25 mouse cellular contexts compared by ENCODE assay signal in the genomic region with DNA sequence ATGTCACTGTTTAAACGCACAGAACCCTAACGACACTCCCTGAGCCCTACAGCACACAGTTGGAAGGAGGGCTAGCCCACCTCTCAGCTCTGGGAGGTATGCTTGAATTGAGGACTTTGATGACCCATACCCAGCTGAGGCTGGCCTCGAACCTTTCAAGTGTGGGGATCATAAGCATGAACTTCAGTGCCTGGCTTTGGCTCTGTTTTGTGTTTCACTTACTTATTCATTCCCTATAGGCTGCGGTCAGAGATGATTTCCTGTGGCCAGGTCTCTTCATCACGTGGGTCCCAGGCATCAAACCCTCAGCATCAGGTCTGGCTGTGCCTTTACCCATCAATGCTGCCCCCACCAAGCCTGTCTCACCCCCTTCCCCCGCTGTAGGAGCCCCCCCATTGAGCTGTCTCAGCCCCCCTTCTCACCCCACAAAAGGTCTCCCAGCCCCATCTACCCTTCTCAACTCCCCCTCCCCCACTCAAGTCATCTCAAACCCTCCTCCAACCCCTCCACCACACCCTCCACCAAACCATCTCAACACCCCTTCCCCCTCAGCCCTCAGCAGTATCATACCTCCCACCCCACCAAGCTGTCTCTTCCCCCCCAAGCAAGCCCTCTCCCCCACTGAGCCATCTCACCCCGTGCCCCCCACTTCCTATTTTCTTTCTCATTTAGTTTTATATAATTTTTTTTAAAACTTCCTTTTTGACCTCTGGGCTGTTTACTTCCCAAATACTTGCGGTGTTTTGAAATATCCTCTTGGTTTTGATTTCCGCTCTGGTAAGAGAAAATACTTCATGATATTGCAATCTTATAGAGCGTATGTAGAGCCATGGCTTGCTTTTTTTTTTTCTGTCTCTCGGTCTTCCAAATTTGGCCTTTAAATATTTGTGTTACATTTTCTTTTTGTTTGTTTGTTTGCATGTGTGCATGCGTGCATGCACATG. TPM values are rescaled to one million over a fixed set of nuclear protein-coding genes. Genes with fewer than 3 reads are reported as not detected.
A peak's percentile ranks its signal among the peaks of the same experiment; 100 is the strongest.
DNase-seq lines count a peak whose midpoint lies in the region; ATAC-seq and TF ChIP-seq lines count a peak whose summit lies in the region.
"Had no signal": no experiment of that assay in that cellular context is flagged by ENCODE, and none has a peak within 500 bp of the region (broad histone marks: within the 10 kb centered on the region; RNA-seq: fewer than 3 reads in every experiment).

No protein-coding gene starts in this region.

- ATAC-seq in liver, postnatal 0 days: no peak
- peak; percentile 54 for ATAC-seq in common myeloid progenitor, adult 5-6 weeks (replicated peaks; ENCODE audit: low read depth, poor library complexity, severe bottlenecking)
- ATAC-seq in megakaryocyte, adult 5-6 weeks (ENCODE audit: poor library complexity, severe bottlenecking): peak; percentile 41
- ATAC-seq in hindbrain, embryonic 11.5 days (ENCODE audit: low FRiP score): no peak
- ATAC-seq: forebrain, postnatal 0 days had no signal

- TF ChIP-seq CTCF in liver, postnatal 0 days (IDR thresholded peaks at IDR 0.05; ENCODE audit: low read depth): no peak

- 41% methylated on average over 12 of the region's 12 CpGs for WGBS in liver, postnatal 0 days (ENCODE audit: insufficient replicate concordance)
- WGBS in hindbrain, embryonic 11.5 days: 73% methylated on average over 12 of the region's 12 CpGs

- peak overlapping the region; percentile 36 for H3K27ac ChIP-seq in liver, postnatal 0 days (ENCODE audit: low read depth)
- no peak overlapping the region for H3K27ac ChIP-seq in hindbrain, embryonic 11.5 days (ENCODE audit: low read depth, low read length)
- H3K27ac ChIP-seq: heart, adult 2 months; heart, embryonic 13.5 days; hindbrain, embryonic 13.5 days; limb, embryonic 12.5 days; liver, embryonic 14.5 days; lung, embryonic 15.5 days; neural tube, embryonic 13.5 days had no signal

- H3K9me3 ChIP-seq in liver, postnatal 0 days (ENCODE audit: low read length): no peaks in the 10 kb centered on the region
- H3K9me3 ChIP-seq in hindbrain, embryonic 11.5 days (ENCODE audit: control insufficient read depth, low read length): no peaks in the 10 kb centered on the region
- H3K9me3 ChIP-seq: heart, embryonic 13.5 days; hindbrain, embryonic 13.5 days; limb, embryonic 12.5 days; lung, embryonic 15.5 days; neural tube, embryonic 13.5 days had no signal

- DNase-seq in liver, postnatal 0 days: no peak
- DNase-seq in liver: no peak
- DNase-seq in lung, postnatal 4 days: no peak
- no peak for DNase-seq in left cerebral cortex, adult 8-10 months (ENCODE audit: low spot score in 2 of 2)
- no peak for DNase-seq in hindbrain, embryonic 11.5 days (ENCODE audit: low spot score)
- DNase-seq: cerebellum, adult 11-12 months; cerebellum, postnatal 10 days; forebrain, postnatal 0 days; heart, adult 2 months; heart, postnatal 14 days; kidney, adult 8-10 months; layer of hippocampus, postnatal 36 days; lung, postnatal 36 days; thymus, adult 18-20 months; thymus, postnatal 36 days had no signal

- no peak overlapping the region for H3K4me3 ChIP-seq in liver, postnatal 0 days (ENCODE audit: low read depth, low read length)
- no peak overlapping the region for H3K4me3 ChIP-seq in hindbrain, embryonic 11.5 days (ENCODE audit: low read depth, low read length)
- H3K4me3 ChIP-seq: heart, adult 2 months; heart, embryonic 13.5 days; hindbrain, embryonic 13.5 days; limb, embryonic 12.5 days; lung, embryonic 15.5 days; neural tube, embryonic 13.5 days had no signal

- H3K4me2 ChIP-seq in liver, postnatal 0 days (ENCODE audit: low read depth, low read length): no peak overlapping the region
- H3K4me2 ChIP-seq in hindbrain, embryonic 11.5 days (replicated peaks; ENCODE audit: low read depth, low read length): no peak overlapping the region
- H3K4me2 ChIP-seq: heart, embryonic 13.5 days; hindbrain, embryonic 13.5 days; limb, embryonic 12.5 days; lung, embryonic 15.5 days; midbrain, embryonic 11.5 days; neural tube, embryonic 13.5 days had no signal

- peaks cover 12% of the 10 kb centered on the region for H3K4me1 ChIP-seq in liver, postnatal 0 days (ENCODE audit: insufficient read depth)
- no peaks in the 10 kb centered on the region for H3K4me1 ChIP-seq in hindbrain, embryonic 11.5 days (replicated peaks; ENCODE audit: control insufficient read depth, insufficient read depth, low read length)
- H3K4me1 ChIP-seq: heart, embryonic 13.5 days; neural tube, embryonic 13.5 days had no signal

- H3K9ac ChIP-seq in liver, postnatal 0 days (replicated peaks): no peak overlapping the region
- H3K9ac ChIP-seq in hindbrain, embryonic 11.5 days (ENCODE audit: low read depth, low read length): no peak overlapping the region
- H3K9ac ChIP-seq: forebrain, postnatal 0 days; heart, embryonic 13.5 days; hindbrain, embryonic 13.5 days; limb, embryonic 12.5 days; liver, embryonic 14.5 days; lung, embryonic 15.5 days; neural tube, embryonic 13.5 days had no signal

- H3K36me3 ChIP-seq in liver, postnatal 0 days (replicated peaks; ENCODE audit: insufficient read depth, low read length): no peaks in the 10 kb centered on the region
- H3K36me3 ChIP-seq in hindbrain, embryonic 11.5 days (ENCODE audit: control insufficient read depth, insufficient read depth, low read length): no peaks in the 10 kb centered on the region
- H3K36me3 ChIP-seq: heart, embryonic 13.5 days; hindbrain, embryonic 13.5 days; limb, embryonic 12.5 days; lung, embryonic 15.5 days; neural tube, embryonic 13.5 days had no signal

- TF ChIP-seq EP300 in liver, postnatal 0 days (IDR thresholded peaks at IDR 0.05; ENCODE audit: low read depth): no peak

- no peaks in the 10 kb centered on the region for H3K27me3 ChIP-seq in liver, postnatal 0 days (ENCODE audit: insufficient read depth, low read length)
- no peaks in the 10 kb centered on the region for H3K27me3 ChIP-seq in hindbrain, embryonic 11.5 days (ENCODE audit: control insufficient read depth, insufficient read depth, low read length)
- H3K27me3 ChIP-seq: heart, embryonic 13.5 days; neural tube, embryonic 13.5 days had no signal

RNA-seq across cellular contexts. Expression of a gene that starts 7.5 kb away (rescaled TPM):
- 0.94 and 1.1 TPM in 2 replicates for polyA plus RNA-seq in liver, postnatal 0 days (2015; fragmentation: Nextera tagmentation; extraction: Ambion mirVana)
- total RNA-seq in common myeloid progenitor, adult 5-6 weeks (2017): 2.6 and 2.8 TPM in 2 replicates
- 3.9 and 6.2 TPM in 2 replicates for total RNA-seq in megakaryocyte, adult 5-6 weeks (2015)
- 2.7 and 4.0 TPM in 2 replicates for total RNA-seq in megakaryocyte, adult 5-6 weeks (2017)
- total RNA-seq in left cerebral cortex, adult 8-10 months (2022): 1 to 10 TPM; 6.5 to 7.7 (median 7.1) TPM
- 2.4 and 2.5 TPM in 2 replicates for polyA plus RNA-seq in hindbrain, embryonic 11.5 days (2014; fragmentation: Nextera tagmentation; extraction: Ambion mirVana)

RNA-seq across cellular contexts. Expression of a gene that starts 7.5 kb away (rescaled TPM):
- polyA plus RNA-seq in liver, postnatal 0 days (2015; fragmentation: Nextera tagmentation; extraction: Ambion mirVana): 51.6 and 52.5 TPM in 2 replicates
- 33.6 and 43.7 TPM in 2 replicates for total RNA-seq in common myeloid progenitor, adult 5-6 weeks (2017)
- 27.1 and 32.1 TPM in 2 replicates for total RNA-seq in megakaryocyte, adult 5-6 weeks (2015)
- total RNA-seq in megakaryocyte, adult 5-6 weeks (2017): 15.3 and 18.0 TPM in 2 replicates
- total RNA-seq in left cerebral cortex, adult 8-10 months (2022): 10 to 100 TPM; 19.0 to 25.5 (median 23.5) TPM
- 45.7 and 49.8 TPM in 2 replicates for polyA plus RNA-seq in hindbrain, embryonic 11.5 days (2014; fragmentation: Nextera tagmentation; extraction: Ambion mirVana)

RNA-seq across cellular contexts. Expression of a gene that starts 16.9 kb away (rescaled TPM):
- not detected in 2 replicates for polyA plus RNA-seq in liver, postnatal 0 days (2015; fragmentation: Nextera tagmentation; extraction: Ambion mirVana)
- 0.27 and 0.68 TPM in 2 replicates for total RNA-seq in common myeloid progenitor, adult 5-6 weeks (2017)
- total RNA-seq in megakaryocyte, adult 5-6 weeks (2015): 0.23 TPM in 1 of 2 replicates, not detected in the other
- not detected in 2 replicates for total RNA-seq in megakaryocyte, adult 5-6 weeks (2017)
- total RNA-seq in left cerebral cortex, adult 8-10 months (2022): 1 to 10 TPM in 2 of 4 experiments, under 1 TPM in 2; 0.83 to 1.7 (median 1.1) TPM
- 0.10 and 0.17 TPM in 2 replicates for polyA plus RNA-seq in hindbrain, embryonic 11.5 days (2014; fragmentation: Nextera tagmentation; extraction: Ambion mirVana)
- total RNA-seq: heart, adult 2 months; heart, postnatal 14 days had no signal
- polyA plus RNA-seq: embryonic facial prominence, embryonic 11.5 days; heart, embryonic 13.5 days; midbrain, embryonic 11.5 days had no signal

RNA-seq across cellular contexts. Expression of a gene that starts 37.6 kb away (rescaled TPM):
- 1.1 and 1.7 TPM in 2 replicates for polyA plus RNA-seq in liver, postnatal 0 days (2015; fragmentation: Nextera tagmentation; extraction: Ambion mirVana)
- total RNA-seq in common myeloid progenitor, adult 5-6 weeks (2017): 3.1 and 4.2 TPM in 2 replicates
- 0.09 and 0.14 TPM in 2 replicates for total RNA-seq in megakaryocyte, adult 5-6 weeks (2015)
- total RNA-seq in megakaryocyte, adult 5-6 weeks (2017): 0.28 and 0.62 TPM in 2 replicates
- 1 to 10 TPM in 1 of 4 experiments, under 1 TPM in 3; 0.59 to 1.1 (median 0.79) TPM for total RNA-seq in left cerebral cortex, adult 8-10 months (2022)
- polyA plus RNA-seq in hindbrain, embryonic 11.5 days (2014; fragmentation: Nextera tagmentation; extraction: Ambion mirVana): 0.66 and 0.76 TPM in 2 replicates

RNA-seq across cellular contexts. Expression of a gene that starts 42.1 kb away (rescaled TPM):
- 1.8 and 2.0 TPM in 2 replicates for polyA plus RNA-seq in liver, postnatal 0 days (2015; fragmentation: Nextera tagmentation; extraction: Ambion mirVana)
- total RNA-seq in common myeloid progenitor, adult 5-6 weeks (2017): 4.6 and 7.7 TPM in 2 replicates
- 11.4 and 14.7 TPM in 2 replicates for total RNA-seq in megakaryocyte, adult 5-6 weeks (2015)
- 6.4 and 9.4 TPM in 2 replicates for total RNA-seq in megakaryocyte, adult 5-6 weeks (2017)
- 10 to 100 TPM; 70.4 to 80.3 (median 76.2) TPM for total RNA-seq in left cerebral cortex, adult 8-10 months (2022)
- polyA plus RNA-seq in hindbrain, embryonic 11.5 days (2014; fragmentation: Nextera tagmentation; extraction: Ambion mirVana): 11.5 and 13.3 TPM in 2 replicates

Comparison
In these comparisons a context has a peak if more than half of its experiments do, and no peak if none do; other contexts are left out.
1. ATAC-seq: peak in common myeloid progenitor, adult 5-6 weeks (single experiment) and megakaryocyte, adult 5-6 weeks (single experiment); none in liver, postnatal 0 days (single experiment) and hindbrain, embryonic 11.5 days (single experiment).